Mouse (Mus musculus): Measurements from ENCODE around the gene Mecom.

DNA sequence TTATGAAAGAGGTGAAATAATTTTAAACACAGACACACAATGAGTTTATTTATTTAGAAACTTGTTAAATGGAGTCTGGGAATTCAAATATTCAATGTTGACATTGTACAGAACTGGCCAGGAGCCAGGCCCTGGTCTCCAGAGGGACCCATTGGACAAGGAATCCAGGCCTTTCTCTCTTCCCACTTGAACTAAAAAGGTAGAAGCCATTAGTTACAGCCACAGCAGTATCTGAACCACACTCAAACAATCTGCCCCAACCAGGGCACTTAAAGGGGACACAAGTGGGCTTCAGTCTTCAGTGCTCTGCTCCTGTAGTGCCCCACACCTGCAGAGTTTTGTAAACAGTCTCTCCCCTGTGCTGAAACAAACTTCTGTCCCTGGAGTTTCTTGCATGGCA lies 44.0 kb downstream of the Mecom start:
- TF ChIP-seq TAL1 (IDR thresholded peaks at IDR 0.05; ENCODE audit: low read length): no peak
- TF ChIP-seq GATA1 (IDR thresholded peaks at IDR 0.05; ENCODE audit: low read length): no peak
